Mouse (Mus musculus) E14TG2a.4 (cell line): ENCODE results near the gene Pakap.

ENCODE experiments used
- CTCF ChIP-seq: conservative IDR thresholded peaks from 2 replicates; pipeline ENCODE4 v1.5.1; 2014; ENCODE audit warnings: low read length
- NANOG ChIP-seq: IDR thresholded peaks from 2 replicates; pipeline ENCODE4 v1.6.1; 2014; ENCODE audit warnings: borderline replicate concordance, low read length, mixed read lengths
- POU5F1 ChIP-seq: IDR thresholded peaks from 2 replicates; pipeline ENCODE4 v1.6.1; 2014; ENCODE audit warnings: low read length, borderline replicate concordance

DNA sequence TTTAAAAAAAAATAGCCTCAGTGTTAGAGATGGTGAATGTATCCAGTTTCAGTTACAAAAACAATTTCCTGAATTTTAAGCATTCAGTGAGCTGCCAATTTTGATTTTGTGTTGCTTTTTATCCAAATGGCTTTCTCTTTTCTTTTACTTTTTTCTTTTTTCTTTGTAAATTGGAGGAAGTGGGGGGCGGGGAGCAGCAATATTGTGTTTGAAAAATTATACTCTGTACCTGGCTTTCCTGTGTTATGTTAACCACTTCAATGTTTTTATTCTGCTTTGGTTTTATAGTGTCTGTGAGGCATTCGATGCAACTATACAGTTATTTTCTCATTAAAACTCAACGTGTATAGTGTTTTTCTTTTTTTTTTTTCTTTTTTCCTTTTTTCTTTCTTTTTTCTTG, 328.7 kb downstream of the Pakap start:
- TF ChIP-seq CTCF: no peak
- TF ChIP-seq POU5F1: no peak
- TF ChIP-seq NANOG: no peak
